Comparison of ENCODE assay signal across 8 mouse cellular contexts in the genomic region with DNA sequence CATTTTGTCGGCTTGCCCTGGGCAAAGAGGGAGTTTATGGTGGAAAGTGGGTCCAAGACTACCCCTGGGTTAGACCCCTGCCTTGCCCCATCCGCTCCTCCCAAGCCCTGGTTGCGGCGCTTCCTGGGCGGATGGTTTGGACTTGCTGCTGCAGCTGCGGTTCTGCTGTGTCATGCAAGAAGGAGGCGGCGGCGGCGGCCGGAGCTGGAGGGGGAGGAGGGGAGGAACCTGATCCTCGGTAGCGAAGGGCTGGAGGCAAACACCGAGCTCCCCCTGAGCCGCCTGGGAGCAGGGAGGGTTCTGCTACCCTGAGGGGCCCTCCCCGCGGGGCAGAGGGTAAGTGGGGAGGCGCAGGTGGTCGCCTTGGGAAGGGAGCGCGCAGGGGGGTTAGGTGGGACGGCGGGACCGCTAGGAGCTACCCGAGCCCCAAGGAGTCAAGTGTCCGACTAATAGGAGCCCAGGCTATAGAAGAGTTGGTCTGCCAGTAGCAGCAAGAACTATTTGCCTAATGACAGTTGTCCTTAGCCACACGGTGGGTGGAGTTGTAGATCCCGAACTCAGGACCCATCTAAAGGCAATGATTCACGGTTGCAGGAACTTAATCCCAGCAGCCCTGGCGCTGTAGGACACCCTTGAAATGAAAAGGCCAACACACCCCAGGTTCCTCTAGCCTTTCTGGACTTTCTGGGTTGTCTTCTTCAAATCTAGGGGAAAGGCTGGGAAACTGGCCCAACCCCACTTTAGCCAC.
DNase-seq lines count a peak whose midpoint lies in the region; ATAC-seq and TF ChIP-seq lines count a peak whose summit lies in the region.

No protein-coding gene starts in this region.

- H3K9me3 ChIP-seq in MEL (replicated peaks; ENCODE audit: insufficient read depth, low read length) = no peaks in the 10 kb centered on the region

- peak overlapping the region; percentile 77 for H3K9ac ChIP-seq in MEL (ENCODE audit: control insufficient read depth, low read depth, low read length, poor library complexity, severe bottlenecking)

- peak overlapping the region; percentile 65 for H3K27ac ChIP-seq in MEL (ENCODE audit: control insufficient read depth, low read depth, low read length)

- intact Hi-C loops in heart, postnatal 36 days (cut with DNase I) = loop anchor here (1.0 to 2.0 kb wide), 2 partner anchors 42 to 64 kb away; no protein-coding TSS in a partner anchor

- peaks cover 9% of the 10 kb centered on the region; the same call in 1 of the 2 replicates for H3K79me2 ChIP-seq in MEL (ENCODE audit: control insufficient read depth, insufficient read depth, low read length, poor library complexity)

- peak in 1 of 2 experiments; percentile 36; a peak in 1 of 4 replicates for TF ChIP-seq POLR2A in MEL (IDR thresholded peaks at IDR 0.05; ENCODE audit: control insufficient read depth in 1 of 2, insufficient read depth in 1 of 2, low read depth in 1 of 2, low read length in 2 of 2, poor library complexity in 1 of 2)

- DNase-seq in MEL (ENCODE audit: low read depth, low spot score) = peak; percentile 78
- peak; percentile 72 to 75 for DNase-seq in cerebellum, adult 18-20 months
- peak; percentile 79 to 88 for DNase-seq in heart, postnatal 36 days
- peak; percentile 55 to 69 for DNase-seq in layer of hippocampus, adult 8-10 months (ENCODE audit: low spot score in 2 of 2)
- peak; percentile 72 for DNase-seq in lung, postnatal 10 days
- peak; percentile 22 for DNase-seq in ovary, postnatal 10 days (ENCODE audit: low spot score)
- DNase-seq in thymus, postnatal 4 days = peak; percentile 72

- TF ChIP-seq RAD21 in MEL (IDR thresholded peaks at IDR 0.05; ENCODE audit: low read depth, low read length) = no peak

- peaks cover 2 to 18% of the 10 kb centered on the region in 2 experiments for H3K4me1 ChIP-seq in MEL (ENCODE audit: control insufficient read depth in 1 of 2, insufficient read depth in 2 of 2, low read length in 2 of 2)

- TF ChIP-seq CTCF in MEL (IDR thresholded peaks at IDR 0.05 in 2 of 3, conservative IDR thresholded peaks at IDR 0.05 in 1 of 3; ENCODE audit: control insufficient read depth in 1 of 3, insufficient read depth in 1 of 3, low read depth in 2 of 3, low read length in 3 of 3, poor library complexity in 1 of 3, severe bottlenecking in 1 of 3) = no peak

- no peaks in the 10 kb centered on the region for H3K27me3 ChIP-seq in MEL (ENCODE audit: control insufficient read depth in 1 of 2, insufficient read depth in 2 of 2, low read length in 2 of 2)

- H3K4me3 ChIP-seq in MEL (ENCODE audit: control insufficient read depth in 1 of 2, insufficient read depth in 1 of 2, low read depth in 2 of 2, low read length in 2 of 2) = peak overlapping the region; percentile 70 to 77

- TF ChIP-seq EP300 in MEL (IDR thresholded peaks at IDR 0.05; ENCODE audit: low read depth in 1 of 2, low read length in 2 of 2) = no peak

- ATAC-seq in frontal cortex, adult (ENCODE audit: low TSS enrichment) = peak; percentile 25

- peaks cover 0 to 18% of the 10 kb centered on the region in 2 experiments; a peak in 2 of 4 replicates for H3K36me3 ChIP-seq in MEL (ENCODE audit: control insufficient read depth in 1 of 2, insufficient read depth in 2 of 2, low read length in 2 of 2)

TF ChIP-seq in MEL, 35 proteins besides CTCF, POLR2A, EP300 and RAD21:
- TF ChIP-seq CHD2 (IDR thresholded peaks at IDR 0.05; ENCODE audit: low read length) (no peak), ETS1 (IDR thresholded peaks at IDR 0.05; ENCODE audit: low read depth, low read length) (peak; percentile 61; the same call in 1 of the 2 replicates), GABPA (IDR thresholded peaks at IDR 0.05; ENCODE audit: low read depth, low read length) (peak; percentile 64; the same call in 1 of the 2 replicates), MAZ (IDR thresholded peaks at IDR 0.05; ENCODE audit: low read depth, low read length) (peak; percentile 46; the same call in 1 of the 2 replicates), ELF1 (IDR thresholded peaks at IDR 0.05; ENCODE audit: low read depth, low read length) (peak; percentile 22; the same call in 1 of the 2 replicates), GATA1 (IDR thresholded peaks at IDR 0.05; ENCODE audit: low read depth, low read length) (no peak), MAFK (IDR thresholded peaks at IDR 0.05; ENCODE audit: borderline replicate concordance, low read depth, low read length) (no peak), MXI1 (IDR thresholded peaks at IDR 0.05; ENCODE audit: low read depth, low read length) (peak; percentile 49; the same call in 1 of the 2 replicates)

Comparison
In these comparisons a context has a peak if more than half of its experiments do, and no peak if none do; other contexts are left out.
1. Peak in every context shown above with its lines: DNase-seq, ATAC-seq, H3K4me3 ChIP-seq and H3K27ac ChIP-seq.
2. DNase-seq: peak in every context shown above with its lines; median percentile 84 in heart, postnatal 36 days; 78 in MEL; 74 in cerebellum, adult 18-20 months; 72 in lung, postnatal 10 days; 72 in thymus, postnatal 4 days; 62 in layer of hippocampus, adult 8-10 months; 22 in ovary, postnatal 10 days.